In the genomic region with DNA sequence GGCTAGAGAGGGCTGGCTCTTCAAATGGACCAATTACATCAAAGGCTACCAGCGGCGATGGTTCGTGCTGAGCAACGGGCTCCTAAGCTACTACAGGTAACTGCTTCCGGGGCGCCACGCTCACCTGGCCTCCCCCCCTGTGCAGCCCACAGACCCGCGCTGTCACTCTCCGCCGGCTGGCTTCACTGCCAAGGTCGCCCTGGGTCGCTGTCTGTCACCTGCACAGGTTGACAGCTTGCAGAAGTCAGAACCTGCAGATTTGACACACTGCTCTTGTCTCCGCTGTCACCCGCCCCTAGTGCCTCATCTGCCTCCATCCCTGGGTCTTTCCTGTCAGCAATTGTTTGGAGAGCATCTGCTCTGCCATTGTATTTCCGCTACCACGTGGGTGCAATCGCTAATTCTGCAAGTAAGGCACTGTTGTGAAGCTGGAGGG, we compare ENCODE assay signal across 8 mouse cellular contexts. TPM values are rescaled to one million over a fixed set of nuclear protein-coding genes. Genes with fewer than 3 reads are reported as not detected.
A peak's percentile ranks its signal among the peaks of the same experiment; 100 is the strongest.
DNase-seq lines count a peak whose midpoint lies in the region; ATAC-seq and TF ChIP-seq lines count a peak whose summit lies in the region.

No protein-coding gene starts in this region.

- H3K4me3 ChIP-seq in embryonic facial prominence, embryonic 13.5 days = peak overlapping the region; percentile 86
- peak overlapping the region; percentile 77 to 88 for H3K4me3 ChIP-seq in heart, embryonic 14.5 days (ENCODE audit: control insufficient read depth in 1 of 2, insufficient read depth in 1 of 2, low read depth in 1 of 2, low read length in 2 of 2)
- peak overlapping the region; percentile 92 for H3K4me3 ChIP-seq in liver, embryonic 13.5 days (replicated peaks)
- H3K4me3 ChIP-seq in neural tube, embryonic 12.5 days = peak overlapping the region; percentile 82
- H3K4me3 ChIP-seq in stomach, postnatal 0 days (ENCODE audit: low read depth, low read length) = peak overlapping the region; percentile 75

- no peaks in the 10 kb centered on the region for H3K27me3 ChIP-seq in embryonic facial prominence, embryonic 13.5 days
- no peaks in the 10 kb centered on the region for H3K27me3 ChIP-seq in heart, embryonic 14.5 days (ENCODE audit: control insufficient read depth, insufficient read depth, low read length)
- no peaks in the 10 kb centered on the region for H3K27me3 ChIP-seq in liver, embryonic 13.5 days
- H3K27me3 ChIP-seq in neural tube, embryonic 12.5 days (replicated peaks) = no peaks in the 10 kb centered on the region
- H3K27me3 ChIP-seq in stomach, postnatal 0 days (ENCODE audit: control insufficient read depth, insufficient read depth, low read length) = no peaks in the 10 kb centered on the region

- no peak for ATAC-seq in embryonic facial prominence, embryonic 13.5 days (ENCODE audit: insufficient number of reproducible peaks, insufficient read depth, low FRiP score, low TSS enrichment, low read depth)
- 0 out of 2 replicates have a peak, but pooled peaks have one; percentile 0 for ATAC-seq in heart, embryonic 14.5 days (ENCODE audit: insufficient number of reproducible peaks, insufficient read depth, low FRiP score, low read depth)
- ATAC-seq in liver, embryonic 13.5 days (ENCODE audit: low read depth) = no peak
- ATAC-seq in neural tube, embryonic 12.5 days (ENCODE audit: low FRiP score, low read depth) = no peak
- no peak for ATAC-seq in stomach, postnatal 0 days (ENCODE audit: low FRiP score, low TSS enrichment)

- H3K27ac ChIP-seq in embryonic facial prominence, embryonic 13.5 days = peak overlapping the region; percentile 68; the same call in 1 of the 2 replicates
- peak overlapping the region; percentile 65 to 90 for H3K27ac ChIP-seq in heart, embryonic 14.5 days (replicated peaks in 1 of 2; ENCODE audit: control insufficient read depth in 1 of 2, insufficient read depth in 1 of 2, low read depth in 2 of 2, low read length in 2 of 2)
- peak overlapping the region; percentile 85 for H3K27ac ChIP-seq in liver, embryonic 13.5 days
- peak overlapping the region; percentile 15; the same call in 1 of the 2 replicates for H3K27ac ChIP-seq in neural tube, embryonic 12.5 days
- H3K27ac ChIP-seq in stomach, postnatal 0 days (replicated peaks) = peak overlapping the region; percentile 93

- TF ChIP-seq CTCF in stomach, postnatal 0 days (IDR thresholded peaks at IDR 0.05; ENCODE audit: low read depth) = no peak

- no peaks in the 10 kb centered on the region for H3K9me3 ChIP-seq in embryonic facial prominence, embryonic 13.5 days
- H3K9me3 ChIP-seq in heart, embryonic 14.5 days (ENCODE audit: control insufficient read depth, low read length) = no peaks in the 10 kb centered on the region; the same call in 1 of the 2 replicates
- 0 out of 2 replicates have a peak, but pooled peaks cover 3% of the 10 kb centered on the region for H3K9me3 ChIP-seq in liver, embryonic 13.5 days (replicated peaks)
- no peaks in the 10 kb centered on the region for H3K9me3 ChIP-seq in neural tube, embryonic 12.5 days
- H3K9me3 ChIP-seq in stomach, postnatal 0 days (ENCODE audit: control insufficient read depth, low read length) = no peaks in the 10 kb centered on the region

- under 1% methylated on average over 18 of the region's 18 CpGs for WGBS in embryonic facial prominence, embryonic 13.5 days
- 0% methylated on average over 18 of the region's 18 CpGs for WGBS in heart, embryonic 14.5 days
- 1% methylated on average over 18 of the region's 18 CpGs for WGBS in liver, embryonic 13.5 days (ENCODE audit: insufficient replicate concordance)
- 1% methylated on average over 18 of the region's 18 CpGs for WGBS in neural tube, embryonic 12.5 days
- WGBS in stomach, postnatal 0 days = 0% methylated on average over 17 of the region's 18 CpGs

- peak overlapping the region; percentile 85 for H3K9ac ChIP-seq in embryonic facial prominence, embryonic 13.5 days
- H3K9ac ChIP-seq in heart, embryonic 14.5 days (ENCODE audit: low read length) = peak overlapping the region; percentile 98
- H3K9ac ChIP-seq in liver, embryonic 13.5 days = peak overlapping the region; percentile 89
- H3K9ac ChIP-seq in neural tube, embryonic 12.5 days = peak overlapping the region; percentile 73
- peak overlapping the region; percentile 96 for H3K9ac ChIP-seq in stomach, postnatal 0 days (ENCODE audit: low read length)

- peak; percentile 61 for DNase-seq in B cell, adult 2 months
- DNase-seq in adrenal gland, postnatal 25 days = peak; percentile 38
- DNase-seq in kidney, postnatal 25 days = peak; percentile 65 to 83
- DNase-seq in liver, embryonic 13.5 days = peak; percentile 40
- DNase-seq in stomach, postnatal 0 days (ENCODE audit: low spot score) = peak; percentile 58

- peak overlapping the region; percentile 79 for H3K4me2 ChIP-seq in embryonic facial prominence, embryonic 13.5 days
- H3K4me2 ChIP-seq in heart, embryonic 14.5 days (ENCODE audit: low read length) = peak overlapping the region; percentile 84
- peak overlapping the region; percentile 92 for H3K4me2 ChIP-seq in liver, embryonic 13.5 days
- H3K4me2 ChIP-seq in neural tube, embryonic 12.5 days (replicated peaks) = peak overlapping the region; percentile 88
- H3K4me2 ChIP-seq in stomach, postnatal 0 days (replicated peaks; ENCODE audit: low read depth) = peak overlapping the region; percentile 85

- peaks cover 14% of the 10 kb centered on the region for H3K36me3 ChIP-seq in embryonic facial prominence, embryonic 13.5 days
- peaks cover 17% of the 10 kb centered on the region for H3K36me3 ChIP-seq in heart, embryonic 14.5 days (ENCODE audit: control insufficient read depth, insufficient read depth, low read length)
- H3K36me3 ChIP-seq in liver, embryonic 13.5 days = peaks cover 23% of the 10 kb centered on the region
- H3K36me3 ChIP-seq in neural tube, embryonic 12.5 days = peaks cover 8% of the 10 kb centered on the region
- H3K36me3 ChIP-seq in stomach, postnatal 0 days (ENCODE audit: control insufficient read depth, insufficient read depth, low read length) = 0 out of 2 replicates have a peak, but pooled peaks cover 3% of the 10 kb centered on the region

- TF ChIP-seq EP300 in stomach, postnatal 0 days (optimal IDR thresholded peaks at IDR 0.05) = no peak

- H3K4me1 ChIP-seq in embryonic facial prominence, embryonic 13.5 days = peaks cover 14% of the 10 kb centered on the region
- peaks cover 14 to 42% of the 10 kb centered on the region in 2 experiments for H3K4me1 ChIP-seq in heart, embryonic 14.5 days (ENCODE audit: control insufficient read depth in 2 of 2, insufficient read depth in 2 of 2, low read length in 2 of 2)
- peaks cover 33% of the 10 kb centered on the region for H3K4me1 ChIP-seq in liver, embryonic 13.5 days (replicated peaks)
- H3K4me1 ChIP-seq in neural tube, embryonic 12.5 days = peaks cover 11% of the 10 kb centered on the region
- 0 out of 2 replicates have a peak, but pooled peaks cover 2% of the 10 kb centered on the region for H3K4me1 ChIP-seq in stomach, postnatal 0 days (replicated peaks; ENCODE audit: control insufficient read depth, insufficient read depth)

RNA-seq across cellular contexts. Expression of a gene that starts 0.5 kb away (rescaled TPM):
- total RNA-seq in adrenal gland, postnatal 25 days (2021) = 91.9 and 111 TPM in 2 replicates
- polyA plus RNA-seq in embryonic facial prominence, embryonic 13.5 days (2015; fragmentation: Nextera tagmentation; extraction: Ambion mirVana) = 5.0 and 7.0 TPM in 2 replicates
- polyA plus RNA-seq in heart, embryonic 14.5 days (2014; fragmentation: Nextera tagmentation; extraction: Ambion mirVana) = 10.8 and 11.4 TPM in 2 replicates
- 2.2 and 2.4 TPM in 2 replicates for polyA plus RNA-seq in liver, embryonic 13.5 days (2015; fragmentation: Nextera tagmentation; extraction: Ambion mirVana)
- polyA plus RNA-seq in neural tube, embryonic 12.5 days (2016; fragmentation: Nextera tagmentation; extraction: Ambion mirVana) = 5.1 TPM in 2 replicates
- polyA plus RNA-seq in stomach, postnatal 0 days (2015; fragmentation: Nextera tagmentation; extraction: Ambion mirVana) = 4.3 and 4.5 TPM in 2 replicates

RNA-seq across cellular contexts. Expression of a gene that starts 54.0 kb away (rescaled TPM):
- 28.9 and 30.0 TPM in 2 replicates for total RNA-seq in adrenal gland, postnatal 25 days (2021)
- 18.9 and 20.5 TPM in 2 replicates for polyA plus RNA-seq in embryonic facial prominence, embryonic 13.5 days (2015; fragmentation: Nextera tagmentation; extraction: Ambion mirVana)
- 19.0 and 21.2 TPM in 2 replicates for polyA plus RNA-seq in heart, embryonic 14.5 days (2014; fragmentation: Nextera tagmentation; extraction: Ambion mirVana)
- 6.2 and 8.1 TPM in 2 replicates for polyA plus RNA-seq in liver, embryonic 13.5 days (2015; fragmentation: Nextera tagmentation; extraction: Ambion mirVana)
- polyA plus RNA-seq in neural tube, embryonic 12.5 days (2016; fragmentation: Nextera tagmentation; extraction: Ambion mirVana) = 17.8 and 21.1 TPM in 2 replicates
- 5.7 and 6.6 TPM in 2 replicates for polyA plus RNA-seq in stomach, postnatal 0 days (2015; fragmentation: Nextera tagmentation; extraction: Ambion mirVana)

Comparison
In these comparisons a context has a peak if more than half of its experiments do, and no peak if none do; other contexts are left out.
1. H3K27ac ChIP-seq: peak in every context shown above with its lines; median percentile 93 in stomach, postnatal 0 days; 85 in liver, embryonic 13.5 days; 78 in heart, embryonic 14.5 days; 68 in embryonic facial prominence, embryonic 13.5 days; 15 in neural tube, embryonic 12.5 days.